Mouse (Mus musculus) right cerebral cortex, postnatal 25 days (tissue): ENCODE measurements at regions not wholly inside any gene's neighbourhood (a gene's known extent, or its start where the extent isn't known, plus 50 kb on each side); places are given as distances from the start of the nearest gene placed in this dataset.

Source experiments
- DNase-seq: peaks from one replicate; pipeline ENCODE4 v3.0.0; 2022

DNA sequence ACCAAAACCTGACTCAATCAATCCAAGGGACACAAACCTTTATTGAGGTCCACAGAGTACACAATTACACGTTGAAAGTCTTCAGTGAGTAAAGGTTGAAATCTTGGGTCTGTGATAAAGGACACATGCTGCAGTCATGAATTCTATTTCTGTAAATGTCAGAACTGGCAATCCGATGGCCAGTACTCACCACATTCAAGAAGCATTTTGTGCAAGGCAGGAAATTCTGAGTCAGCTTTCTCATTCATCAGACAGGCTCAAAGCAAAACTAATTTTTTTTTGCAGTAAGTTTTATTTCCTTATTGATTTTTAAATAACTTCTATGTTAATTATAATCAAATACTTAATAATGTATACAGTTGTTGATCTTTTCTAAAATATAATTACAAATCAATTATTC, 616.7 kb downstream of the Efnb2 start:
- no peak for DNase-seq

DNA sequence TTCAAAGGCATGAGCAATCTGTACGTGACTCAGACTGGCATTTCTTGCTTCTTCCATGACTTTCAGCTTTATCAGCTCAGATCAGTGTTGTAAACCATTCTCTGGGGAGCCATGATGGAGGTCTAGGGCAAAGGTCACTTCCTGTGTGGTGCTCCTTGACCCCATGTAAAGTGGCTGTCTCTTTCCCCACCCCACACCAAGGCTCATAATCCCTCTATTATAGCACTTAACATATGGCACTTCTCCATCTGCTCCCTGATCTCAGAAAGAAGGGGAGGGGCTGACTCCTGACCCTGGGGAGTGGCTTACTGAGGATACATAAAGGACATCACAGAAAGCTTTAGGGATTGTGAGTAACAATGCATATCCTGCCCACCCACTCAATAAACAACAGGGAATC, 623.1 kb downstream of the Efnb2 start:
- no peak for DNase-seq

GRCm38 (mm10) chr8:8011151-8011550, 649.9 kb downstream of the Efnb2 start:
- DNase-seq = no peak

GRCm38 (mm10) chr8:7994905-7995304, 666.1 kb downstream of the Efnb2 start:
- DNase-seq = no peak

GRCm38 (mm10) chr8:7988820-7989219, 672.2 kb downstream of the Efnb2 start:
- no peak for DNase-seq

DNA sequence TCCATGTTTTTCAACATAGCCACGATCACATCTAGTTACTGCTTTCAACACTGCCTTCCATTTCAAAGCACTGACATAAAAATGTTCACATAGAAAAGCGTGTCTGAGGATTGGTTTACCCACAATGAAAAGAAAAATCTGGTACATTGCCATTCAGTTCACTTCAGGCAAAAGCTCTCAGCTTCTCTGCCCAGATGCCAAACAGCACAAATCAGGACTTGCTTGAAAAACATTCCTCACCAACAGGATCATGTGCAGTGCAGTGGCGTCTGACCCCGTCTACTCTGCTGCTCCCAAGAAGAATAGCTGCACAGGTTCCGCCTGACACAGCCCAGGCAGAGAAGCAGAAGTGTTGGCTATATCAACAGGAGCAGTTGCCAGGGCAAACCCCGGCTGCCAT, 684.0 kb downstream of the Efnb2 start:
- DNase-seq = no peak

- DNase-seq = no peak
Observed at GRCm38 (mm10) chr8:7973791-7974190, 687.3 kb downstream of the Efnb2 start.

GRCm38 (mm10) chr8:7964276-7964675, 696.8 kb downstream of the Efnb2 start:
- no peak for DNase-seq

DNA sequence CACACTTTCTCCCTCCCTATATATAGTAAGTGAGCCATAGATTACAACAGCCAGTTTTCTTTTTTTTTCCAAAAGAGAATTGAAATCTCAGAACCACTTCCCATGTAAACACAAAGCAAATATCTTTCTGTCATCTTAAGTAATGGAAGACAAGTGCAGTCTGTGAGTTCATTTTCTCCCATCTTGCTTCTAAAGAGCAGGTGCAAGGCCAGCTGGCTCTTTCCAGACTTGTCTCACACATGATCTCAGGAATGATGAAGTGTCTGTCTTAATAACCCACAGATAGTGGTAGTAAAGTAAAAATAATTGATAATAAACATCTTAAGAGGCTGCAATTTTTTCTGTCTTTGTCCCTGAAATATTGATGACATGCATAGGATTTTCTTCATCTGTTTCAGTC, 704.3 kb downstream of the Efnb2 start:
- no peak for DNase-seq

DNA sequence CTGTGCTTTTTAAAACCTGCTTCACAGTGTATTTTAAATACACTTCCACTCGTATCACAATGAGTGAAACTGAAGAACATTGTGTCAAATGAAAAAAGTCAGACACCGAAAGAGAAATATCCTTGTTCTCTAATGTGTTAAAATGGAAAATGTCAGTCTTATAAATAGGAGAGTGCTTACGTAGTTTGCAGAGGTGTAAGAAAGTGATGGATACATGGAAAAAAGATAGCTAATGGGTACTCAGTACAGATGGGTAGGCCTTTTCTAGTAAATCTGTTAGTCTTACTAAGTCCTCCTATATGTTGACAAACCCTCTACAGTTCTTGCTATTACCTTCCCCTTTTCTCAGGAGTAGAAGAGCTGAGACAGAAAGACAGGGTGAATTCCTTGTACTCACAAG, 706.2 kb downstream of the Efnb2 start:
- no peak for DNase-seq

DNA sequence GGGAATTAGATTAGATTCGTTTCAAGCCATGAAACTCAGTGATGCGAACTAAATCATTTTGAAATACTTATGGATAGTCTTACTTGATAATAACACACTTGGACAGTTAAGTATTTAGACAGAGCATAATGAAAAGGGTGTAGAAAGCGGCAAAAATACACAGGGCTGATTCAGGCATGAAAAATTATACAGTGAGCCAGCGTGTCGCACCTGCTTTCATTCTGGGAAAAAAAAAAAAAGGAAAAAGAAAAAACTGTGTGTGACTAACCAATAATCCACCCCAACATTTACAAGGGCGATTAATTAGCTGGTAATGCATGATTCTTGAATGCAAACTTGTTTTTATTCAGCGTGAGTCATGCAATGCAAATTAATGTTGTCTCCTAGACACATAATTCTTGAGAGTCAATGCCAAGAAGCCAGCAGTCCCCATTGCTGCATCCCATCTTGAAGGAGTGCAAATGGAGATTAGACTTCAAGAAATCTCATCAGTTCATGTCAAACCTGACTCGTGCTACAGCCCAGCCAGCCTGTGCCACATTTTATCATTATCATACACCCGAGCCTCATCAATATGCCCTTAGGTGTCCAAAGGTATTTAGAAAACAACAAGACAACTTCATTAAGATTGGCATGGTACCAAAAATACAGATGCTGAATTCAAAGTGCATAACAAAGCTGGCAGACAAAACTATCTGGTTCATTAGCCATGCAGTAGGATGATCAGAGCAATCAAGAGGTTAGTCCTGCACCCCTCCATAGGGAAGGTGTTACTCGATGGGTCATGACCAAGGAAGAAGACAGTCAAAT, 714.9 kb downstream of the Efnb2 start:
- no peak for DNase-seq

DNA sequence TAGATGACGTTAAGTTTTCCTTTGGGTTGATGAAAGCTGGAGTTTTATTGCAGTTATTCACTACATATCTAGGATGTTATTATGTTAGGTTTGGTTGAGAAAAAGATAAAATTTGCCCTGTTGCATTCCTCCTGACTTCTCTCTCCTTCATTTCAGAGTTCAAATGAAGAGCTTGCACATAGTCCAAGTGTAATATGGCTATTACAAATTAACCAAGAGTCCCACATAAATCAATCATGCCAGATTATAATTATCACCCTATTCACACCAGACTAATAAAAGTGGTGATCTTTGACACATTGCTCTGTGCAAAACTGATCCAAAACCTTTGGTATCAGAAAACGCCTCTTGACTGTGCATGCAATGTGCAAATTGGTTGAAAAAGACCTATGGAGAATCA, 724.4 kb downstream of the Efnb2 start:
- no peak for DNase-seq

- DNase-seq = no peak
Observed at GRCm38 (mm10) chr8:7919416-7919815, 741.6 kb downstream of the Efnb2 start.

GRCm38 (mm10) chr8:7894338-7894737, 766.7 kb downstream of the Efnb2 start:
- DNase-seq = no peak

- DNase-seq = no peak
Observed at GRCm38 (mm10) chr8:7853169-7853568, 807.9 kb downstream of the Efnb2 start.

- DNase-seq = no peak
Observed at GRCm38 (mm10) chr8:7850573-7850972, 810.5 kb downstream of the Efnb2 start.

DNA sequence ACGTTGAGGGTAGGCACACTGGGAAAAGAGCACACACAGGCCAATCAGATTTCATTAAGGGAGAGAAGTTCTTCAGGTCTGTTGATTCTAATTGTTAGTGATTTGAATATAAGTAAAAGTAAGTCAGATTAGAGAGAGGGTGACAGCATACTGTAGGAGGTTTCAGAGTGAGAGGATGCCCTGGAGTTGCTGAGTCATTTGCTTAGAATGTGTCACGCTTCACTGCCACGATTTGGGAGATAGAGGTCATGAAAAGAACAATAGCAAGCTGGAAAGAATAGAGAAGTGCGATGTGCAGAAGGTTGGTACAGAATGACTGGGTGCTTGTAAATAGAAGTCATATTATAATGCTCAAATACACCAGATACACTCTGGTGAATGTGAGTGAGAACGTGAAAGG, 829.1 kb downstream of the Efnb2 start:
- no peak for DNase-seq

DNA sequence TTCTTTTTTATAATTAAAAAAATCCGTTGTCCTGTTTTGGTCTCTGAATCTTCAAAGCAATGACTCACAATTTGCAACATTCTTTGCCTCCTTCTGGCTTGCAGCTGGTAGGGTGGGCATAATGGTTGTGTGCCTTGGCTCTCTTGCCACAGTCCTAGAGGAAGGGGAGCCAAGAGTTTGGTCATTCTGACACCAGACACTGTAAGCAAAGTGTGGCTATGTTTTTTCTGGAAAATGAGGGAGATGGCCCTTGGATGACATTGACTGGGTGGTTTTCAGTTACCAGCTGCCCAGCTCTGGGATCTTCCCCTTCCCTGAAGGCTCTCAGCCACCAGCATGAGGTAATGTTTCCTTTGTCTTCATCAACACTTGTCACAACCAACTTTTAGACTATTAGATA, 833.2 kb downstream of the Efnb2 start:
- no peak for DNase-seq

DNA sequence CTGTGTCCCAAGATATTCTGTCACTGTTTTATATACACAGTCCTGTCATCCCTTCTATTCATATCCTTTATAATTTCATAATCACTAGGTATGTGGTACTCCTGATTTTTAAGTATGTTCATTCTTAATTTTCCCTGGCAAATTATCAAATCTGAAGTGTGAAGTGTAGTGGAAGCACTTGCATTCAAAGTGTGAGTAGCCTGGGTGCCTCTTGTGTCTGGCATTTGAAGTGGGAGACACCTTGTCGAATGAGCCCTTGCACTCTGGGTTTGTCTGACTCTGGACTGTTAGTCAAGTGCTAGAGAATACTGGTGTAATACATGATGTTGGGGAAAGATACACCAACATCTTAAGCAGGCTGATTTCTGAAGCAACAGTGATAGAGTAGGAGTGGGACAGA, 852.6 kb downstream of the Efnb2 start:
- DNase-seq = no peak

- no peak for DNase-seq
Observed at GRCm38 (mm10) chr8:7799221-7799620, 861.8 kb downstream of the Efnb2 start.

- DNase-seq = no peak
Observed at GRCm38 (mm10) chr8:7796156-7796555, 864.9 kb downstream of the Efnb2 start.

- no peak for DNase-seq
Observed at GRCm38 (mm10) chr8:7763820-7764219, 897.2 kb downstream of the Efnb2 start.

DNA sequence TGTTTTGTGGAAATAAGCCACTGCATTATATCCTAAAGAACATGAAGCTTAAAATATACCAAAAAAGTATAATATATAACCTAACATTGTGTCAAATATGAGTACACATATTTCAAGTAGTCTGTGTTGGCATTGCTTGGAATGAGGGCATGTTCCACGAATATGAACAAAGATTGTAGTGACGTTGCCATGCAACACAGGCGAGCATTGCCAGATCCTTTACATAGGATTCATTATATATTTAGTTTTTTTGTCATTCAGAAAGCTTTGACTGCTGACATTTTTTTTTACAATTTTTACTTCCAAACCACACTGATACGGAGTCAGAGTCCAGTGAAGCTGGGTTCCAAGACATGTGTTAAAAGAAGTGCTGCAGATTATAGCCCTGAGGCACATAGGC, 900.1 kb downstream of the Efnb2 start:
- no peak for DNase-seq

DNA sequence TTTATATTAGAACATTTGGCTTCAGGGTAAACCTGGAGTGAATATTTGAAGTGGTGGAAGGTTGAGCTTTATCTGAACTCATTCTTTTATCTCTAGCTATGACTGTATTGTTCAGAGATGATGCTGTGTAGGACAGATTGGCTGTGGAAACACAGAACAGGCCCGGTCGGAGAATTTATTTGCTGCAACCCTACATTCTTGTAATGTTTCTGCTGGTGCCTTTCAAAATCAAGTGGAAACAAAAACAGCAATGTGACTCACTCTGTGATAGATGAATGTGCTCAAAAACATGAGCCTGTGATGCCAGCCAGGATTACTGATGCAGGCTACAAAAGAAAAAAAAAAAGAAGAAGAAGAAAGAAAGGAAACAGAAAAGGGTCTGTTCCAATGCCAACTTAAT, 928.3 kb downstream of the Efnb2 start:
- DNase-seq = no peak

DNA sequence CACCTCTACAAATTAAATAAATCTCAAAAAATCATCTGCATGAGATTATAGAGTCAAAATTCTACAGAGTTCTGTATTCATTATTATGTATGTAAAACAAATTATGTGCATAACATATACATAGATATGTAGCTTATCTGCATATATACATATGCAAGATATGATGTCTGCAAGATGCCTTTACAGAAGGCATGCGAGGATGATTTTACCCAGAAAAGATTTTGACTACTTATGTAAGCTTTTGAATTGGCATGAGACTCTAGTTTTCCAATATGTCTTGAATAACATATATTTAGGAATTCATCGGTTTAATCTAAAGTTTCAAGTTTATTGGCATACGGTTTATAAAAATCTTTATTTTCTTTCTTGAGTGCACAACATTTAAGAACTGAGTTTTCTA, 939.2 kb downstream of the Efnb2 start:
- no peak for DNase-seq
